Mouse (Mus musculus) MEL-GATA-1-ER (cell line): ENCODE measurements at regions not wholly inside any gene's neighbourhood (a gene's known extent, or its start where the extent isn't known, plus 50 kb on each side); places are given as distances from the start of the nearest gene placed in this dataset.
"Not testable (repeated sequence)": the region's sequence is repeated elsewhere in the genome, so short reads cannot be mapped to it uniquely, and the experiment has no call there.

ENCODE experiments used
- DNase-seq: peaks from one replicate; pipeline ENCODE4 v3.0.0-alpha.2; 2012; ENCODE audit warnings: low read depth; ENCODE audit errors: extremely low read depth

- DNase-seq = no peak
Measured at GRCm38 (mm10) chr5:18502831-18503230, 142.7 kb upstream of the Gnai1 start.

GRCm38 (mm10) chr5:18494305-18494704, 134.2 kb upstream of the Gnai1 start:
- no peak for DNase-seq

- no peak for DNase-seq
Measured at GRCm38 (mm10) chr5:18489709-18490108, 129.6 kb upstream of the Gnai1 start.

GRCm38 (mm10) chr5:18487076-18487772, 127.1 kb upstream of the Gnai1 start:
- no peak for DNase-seq

- no peak for DNase-seq
Measured at GRCm38 (mm10) chr5:18484376-18484775, 124.2 kb upstream of the Gnai1 start.

GRCm38 (mm10) chr5:18478420-18478819, 118.3 kb upstream of the Gnai1 start:
- DNase-seq = no peak

GRCm38 (mm10) chr5:18477372-18478017, 117.3 kb upstream of the Gnai1 start:
- no peak for DNase-seq

GRCm38 (mm10) chr5:18472114-18472513, 112.0 kb upstream of the Gnai1 start:
- DNase-seq = peak; percentile 1

GRCm38 (mm10) chr5:18457771-18458170, 97.6 kb upstream of the Gnai1 start:
- DNase-seq = no peak

- DNase-seq = no peak
Measured at GRCm38 (mm10) chr5:18456196-18456595, 96.0 kb upstream of the Gnai1 start.

GRCm38 (mm10) chr5:18452871-18453757, 93.0 kb upstream of the Gnai1 start:
- DNase-seq = not testable (repeated sequence)

GRCm38 (mm10) chr5:18449261-18449660, 89.1 kb upstream of the Gnai1 start:
- DNase-seq = no peak

GRCm38 (mm10) chr5:18448330-18448670, 88.1 kb upstream of the Gnai1 start:
- DNase-seq = no peak

- no peak for DNase-seq
Measured at GRCm38 (mm10) chr5:18447665-18448329, 87.6 kb upstream of the Gnai1 start.

GRCm38 (mm10) chr5:18445969-18446368, 85.8 kb upstream of the Gnai1 start:
- peak; percentile 29 for DNase-seq

GRCm38 (mm10) chr5:18439986-18440385, 79.8 kb upstream of the Gnai1 start:
- no peak for DNase-seq

- DNase-seq = no peak
Measured at GRCm38 (mm10) chr5:18439281-18439680, 79.1 kb upstream of the Gnai1 start.

GRCm38 (mm10) chr5:18436099-18436748, 76.1 kb upstream of the Gnai1 start:
- DNase-seq = no peak

- DNase-seq = no peak
Measured at GRCm38 (mm10) chr5:18434245-18434644, 74.1 kb upstream of the Gnai1 start.

GRCm38 (mm10) chr5:18433287-18433686, 73.1 kb upstream of the Gnai1 start:
- no peak for DNase-seq

GRCm38 (mm10) chr5:18425098-18425497, 64.9 kb upstream of the Gnai1 start:
- DNase-seq = no peak
